Mouse (Mus musculus): ENCODE data around the gene Gm28047. TPM values are rescaled to one million over a fixed set of nuclear protein-coding genes. Genes with fewer than 3 reads are reported as not detected.

Gm28047 gene
- total RNA-seq (2014; rRNA removed) (not detected in 2 replicates), polyA plus RNA-seq (2015; fragmentation: Nextera tagmentation; extraction: Ambion mirVana) (1.1 TPM in 1 of 2 replicates, not detected in the other)

- ATAC-seq, result peak; percentile 100
- TF ChIP-seq CTCF (IDR thresholded peaks at IDR 0.05; ENCODE audit: low read depth), result no peak
- H3K36me3 ChIP-seq (ENCODE audit: insufficient read depth, low read length), result no peaks in the 10 kb centered on the region
- DNase-seq (ENCODE audit: low spot score), result peak; percentile 99
- H3K4me2 ChIP-seq (ENCODE audit: low read depth, low read length), result peak within 1 kb of the TSS; percentile 94
- H3K9me3 ChIP-seq (ENCODE audit: low read length), result no peaks in the 10 kb centered on the region
- H3K9ac ChIP-seq (replicated peaks; ENCODE audit: low read length), result peak within 1 kb of the TSS; percentile 55
- peak within 1 kb of the TSS; percentile 53 for H3K4me3 ChIP-seq (ENCODE audit: low read length)
- H3K4me1 ChIP-seq (ENCODE audit: insufficient read depth, low read length), result peaks cover 14% of the 10 kb centered on the region
- H3K27me3 ChIP-seq (ENCODE audit: insufficient read depth, low read length), result no peaks in the 10 kb centered on the region
- H3K27ac ChIP-seq, result peak within 1 kb of the TSS; percentile 90
- under 1% methylated on average over 51 of the region's 51 CpGs for WGBS
Measured at GRCm38 (mm10) chr15:102624970-102625686, at the start of gene Gm28047, which contains the start of gene Atf7. TSS of gene Gm28047 (minus strand) at chr15:102625067. TSS of gene Atf7 (minus strand) at chr15:102625464.

DNA sequence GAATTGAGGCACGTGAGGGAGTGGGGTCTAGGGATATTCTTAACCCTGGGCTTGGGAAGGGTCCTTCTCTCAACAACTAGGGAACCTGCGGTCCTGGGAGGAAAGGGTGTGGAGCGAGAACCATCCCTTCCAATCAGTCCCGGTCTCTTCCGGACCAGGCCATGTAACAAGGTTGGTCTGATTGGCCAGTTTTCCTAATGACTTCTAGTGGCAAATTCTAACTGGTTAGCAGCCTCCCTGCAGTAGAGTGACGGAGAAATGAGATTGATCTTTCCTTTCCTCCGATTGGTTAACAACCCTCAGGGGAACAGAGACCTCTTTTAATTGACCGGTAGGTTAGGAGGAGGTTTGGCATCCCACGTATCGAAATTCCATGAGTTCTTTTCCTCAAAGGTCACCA, 48.7 kb upstream of the Gm28047 start:
- peak overlapping the region; percentile 99 for H3K27ac ChIP-seq
- no peak overlapping the region for H3K9ac ChIP-seq (replicated peaks; ENCODE audit: low read length)
- no peaks in the 10 kb centered on the region for H3K27me3 ChIP-seq (ENCODE audit: insufficient read depth, low read length)
- peak; percentile 92 for DNase-seq (ENCODE audit: low spot score)
- peak; percentile 70 for ATAC-seq
- no peaks in the 10 kb centered on the region for H3K36me3 ChIP-seq (ENCODE audit: insufficient read depth, low read length)
- peaks cover 19% of the 10 kb centered on the region for H3K4me1 ChIP-seq (ENCODE audit: insufficient read depth, low read length)
- H3K4me2 ChIP-seq (ENCODE audit: low read depth, low read length), result peak overlapping the region; percentile 84
- no peaks in the 10 kb centered on the region for H3K9me3 ChIP-seq (ENCODE audit: low read length)
- no peak for TF ChIP-seq CTCF (IDR thresholded peaks at IDR 0.05; ENCODE audit: low read depth)
- WGBS, result 6% methylated on average over 10 of the region's 10 CpGs
- H3K4me3 ChIP-seq (ENCODE audit: low read length), result peak overlapping the region; percentile 49

DNA sequence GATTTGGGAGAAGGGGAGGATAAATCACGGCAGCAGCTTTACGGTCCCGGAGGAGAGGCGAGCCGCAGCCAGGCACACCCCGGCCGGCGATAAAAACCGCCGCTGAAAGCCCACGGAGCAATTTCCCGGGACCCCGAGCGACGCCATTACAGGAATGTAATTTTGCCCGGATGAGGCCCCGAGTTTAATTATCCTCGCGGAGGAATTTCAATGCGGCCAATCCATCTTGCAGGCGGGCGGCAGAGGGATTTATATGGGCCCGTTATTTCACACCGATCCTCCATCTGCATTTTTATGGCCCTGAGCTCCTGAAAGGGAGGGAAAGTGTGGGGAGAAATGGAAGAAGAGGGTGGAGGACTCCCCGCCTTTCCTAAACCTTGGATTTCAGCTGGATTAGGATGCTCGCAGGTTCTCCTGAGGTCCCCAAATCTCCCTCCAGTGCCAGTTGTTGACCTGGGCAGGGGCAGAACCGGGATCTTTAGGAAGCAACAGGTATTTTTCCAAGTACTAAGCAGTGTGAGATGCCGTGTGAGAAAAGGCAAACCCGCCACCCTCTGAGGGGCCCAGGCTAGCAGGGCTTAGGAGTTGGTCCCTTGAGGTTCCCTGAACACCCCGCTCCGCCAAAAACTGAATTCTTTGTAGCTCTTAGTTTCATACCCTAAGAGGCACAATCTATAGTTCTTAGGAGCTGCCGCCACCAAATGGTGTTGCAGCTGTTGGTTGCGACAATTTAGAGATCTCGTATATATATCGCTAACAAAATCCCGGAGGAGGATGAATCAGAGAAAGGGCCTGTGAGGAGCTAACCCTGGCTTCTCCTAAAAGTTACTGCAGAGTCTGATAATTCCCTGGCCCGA, 47.6 kb upstream of the Gm28047 start, which contains the start of gene Atp5g2:
Atp5g2 (minus strand) TSS at position 138 of the 857 bp plus-strand sequence.
- Histone ChIP-seq H3K4me3 (ENCODE audit: low read length) (peak within 1 kb of the TSS; percentile 49), H3K9ac (replicated peaks; ENCODE audit: low read length) (peak within 1 kb of the TSS; percentile 81), H3K27me3 (ENCODE audit: insufficient read depth, low read length) (no peaks in the 10 kb centered on the region), H3K4me1 (ENCODE audit: insufficient read depth, low read length) (peaks cover 19% of the 10 kb centered on the region), H3K4me2 (ENCODE audit: low read depth, low read length) (peak within 1 kb of the TSS; percentile 84), H3K36me3 (ENCODE audit: insufficient read depth, low read length) (no peaks in the 10 kb centered on the region), H3K27ac (peak within 1 kb of the TSS; percentile 99), H3K9me3 (ENCODE audit: low read length) (no peaks in the 10 kb centered on the region)
- TF ChIP-seq CTCF (IDR thresholded peaks at IDR 0.05; ENCODE audit: low read depth), result no peak
- ATAC-seq (no peak), DNase-seq (ENCODE audit: low spot score) (peak; percentile 69)
- 2% methylated on average over 37 of the region's 37 CpGs for WGBS

GRCm38 (mm10) chr15:102671721-102672214, 46.9 kb upstream of the Gm28047 start:
- H3K9ac ChIP-seq (replicated peaks; ENCODE audit: low read length), result peak overlapping the region; percentile 81
- under 1% methylated on average over 33 of the region's 34 CpGs for WGBS
- DNase-seq (ENCODE audit: low spot score) (peak; percentile 83), ATAC-seq (peak; percentile 60)
- peaks cover 7% of the 10 kb centered on the region; the same call in 1 of the 2 replicates for H3K36me3 ChIP-seq (ENCODE audit: insufficient read depth, low read length)
- H3K9me3 ChIP-seq (ENCODE audit: low read length), result no peaks in the 10 kb centered on the region
- H3K27ac ChIP-seq, result peak overlapping the region; percentile 99
- no peak for TF ChIP-seq CTCF (IDR thresholded peaks at IDR 0.05; ENCODE audit: low read depth)
- H3K27me3 ChIP-seq (ENCODE audit: insufficient read depth, low read length), result no peaks in the 10 kb centered on the region
- H3K4me1 ChIP-seq (ENCODE audit: insufficient read depth, low read length), result peaks cover 19% of the 10 kb centered on the region
- H3K4me2 ChIP-seq (ENCODE audit: low read depth, low read length), result peak overlapping the region; percentile 84
- peak overlapping the region; percentile 49 for H3K4me3 ChIP-seq (ENCODE audit: low read length)

DNA sequence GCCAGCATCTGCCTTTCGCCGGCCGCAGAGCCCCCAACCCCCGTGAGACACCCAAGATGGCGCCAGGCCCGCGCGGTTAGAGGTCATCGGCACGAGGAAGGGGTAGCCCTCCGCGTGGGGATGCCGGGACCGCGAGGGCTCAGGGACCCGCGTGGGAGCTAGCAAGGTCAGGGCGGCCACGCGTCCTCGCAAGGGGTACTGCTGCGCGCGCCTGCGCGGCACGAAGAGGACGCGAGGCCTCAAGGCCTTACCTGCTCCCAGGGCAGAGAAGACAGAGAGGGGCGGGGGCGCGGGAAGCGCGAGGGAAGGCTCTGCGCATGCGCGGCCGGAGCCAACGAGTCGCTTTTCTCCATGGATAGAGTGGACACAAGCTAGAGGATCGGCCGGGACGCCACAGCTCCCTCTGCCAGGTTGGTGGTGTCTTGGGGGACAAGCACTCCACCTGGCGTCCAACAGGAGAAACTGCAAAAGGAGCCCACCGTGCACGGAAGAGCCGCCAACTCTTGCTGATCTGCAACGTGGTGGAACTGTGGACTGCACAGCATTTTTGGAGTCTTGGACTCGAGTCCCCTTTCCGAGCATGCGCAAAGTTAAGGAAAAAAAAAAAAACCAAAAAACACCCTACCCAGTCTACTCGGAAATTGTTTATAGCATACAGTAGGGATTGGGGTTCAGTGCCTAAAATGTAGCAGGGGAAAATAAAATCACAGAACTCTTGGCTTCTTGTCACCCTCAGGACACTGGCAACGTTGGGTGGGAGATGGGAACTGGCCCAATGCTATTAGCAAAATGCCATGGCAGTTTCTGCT, 46.1 kb upstream of the Gm28047 start:
- peak overlapping the region; percentile 61 for H3K4me3 ChIP-seq (ENCODE audit: low read length)
- no peaks in the 10 kb centered on the region for H3K9me3 ChIP-seq (ENCODE audit: low read length)
- DNase-seq (ENCODE audit: low spot score), result peak; percentile 99
- peak overlapping the region; percentile 99 for H3K27ac ChIP-seq
- ATAC-seq, result peak; percentile 94
- under 1% methylated on average over 53 of the region's 53 CpGs for WGBS
- H3K36me3 ChIP-seq (ENCODE audit: insufficient read depth, low read length), result peaks cover 13% of the 10 kb centered on the region; the same call in 1 of the 2 replicates
- H3K9ac ChIP-seq (replicated peaks; ENCODE audit: low read length), result peak overlapping the region; percentile 90
- TF ChIP-seq CTCF (IDR thresholded peaks at IDR 0.05; ENCODE audit: low read depth), result peak; percentile 100
- no peaks in the 10 kb centered on the region for H3K27me3 ChIP-seq (ENCODE audit: insufficient read depth, low read length)
- H3K4me2 ChIP-seq (ENCODE audit: low read depth, low read length), result peak overlapping the region; percentile 84
- peaks cover 19% of the 10 kb centered on the region for H3K4me1 ChIP-seq (ENCODE audit: insufficient read depth, low read length)

- no peak for ATAC-seq
- no peaks in the 10 kb centered on the region for H3K9me3 ChIP-seq (ENCODE audit: low read length)
- no peak for TF ChIP-seq CTCF (IDR thresholded peaks at IDR 0.05; ENCODE audit: low read depth)
- peak; percentile 31 for DNase-seq (ENCODE audit: low spot score)
- peak overlapping the region; percentile 61 for H3K4me3 ChIP-seq (ENCODE audit: low read length)
- peak overlapping the region; percentile 95 for H3K27ac ChIP-seq
- no peaks in the 10 kb centered on the region for H3K27me3 ChIP-seq (ENCODE audit: insufficient read depth, low read length)
- peaks cover 19% of the 10 kb centered on the region for H3K4me1 ChIP-seq (ENCODE audit: insufficient read depth, low read length)
- H3K4me2 ChIP-seq (ENCODE audit: low read depth, low read length), result peak overlapping the region; percentile 83
- peaks cover 13% of the 10 kb centered on the region; the same call in 1 of the 2 replicates for H3K36me3 ChIP-seq (ENCODE audit: insufficient read depth, low read length)
- H3K9ac ChIP-seq (replicated peaks; ENCODE audit: low read length), result peak overlapping the region; percentile 90
- WGBS, result 10% methylated on average over 6 of the region's 6 CpGs
Measured at GRCm38 (mm10) chr15:102670281-102670680, 45.4 kb upstream of the Gm28047 start.

Measured in hindbrain, postnatal 0 days (tissue).